Mouse (Mus musculus): Measurements from ENCODE around the gene Lrrc26.

The Lrrc26 gene

DNA sequence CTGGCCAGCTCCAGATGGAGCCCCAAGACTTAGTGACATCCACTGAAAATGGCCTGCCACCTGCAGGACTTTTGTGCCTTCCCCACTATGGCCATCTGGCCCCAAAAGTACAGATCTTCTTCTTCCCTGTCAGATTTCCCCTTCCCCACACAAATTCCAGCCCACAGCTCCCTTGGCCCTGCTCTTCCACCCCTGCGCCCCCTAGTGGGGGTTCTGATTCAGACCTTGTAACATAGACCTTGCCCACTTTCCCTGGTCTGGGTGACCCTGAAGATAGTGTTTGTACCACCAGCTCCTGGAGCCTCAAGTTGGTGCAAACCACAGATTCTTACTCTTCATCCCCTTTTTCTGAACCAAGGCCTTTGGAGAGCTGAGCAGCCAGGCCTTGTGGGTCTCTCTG lies 3.1 kb downstream of the Lrrc26 start:
- peak; percentile 64 to 70 for DNase-seq (ENCODE audit: low read depth in 2 of 2, low spot score in 2 of 2)

DNA sequence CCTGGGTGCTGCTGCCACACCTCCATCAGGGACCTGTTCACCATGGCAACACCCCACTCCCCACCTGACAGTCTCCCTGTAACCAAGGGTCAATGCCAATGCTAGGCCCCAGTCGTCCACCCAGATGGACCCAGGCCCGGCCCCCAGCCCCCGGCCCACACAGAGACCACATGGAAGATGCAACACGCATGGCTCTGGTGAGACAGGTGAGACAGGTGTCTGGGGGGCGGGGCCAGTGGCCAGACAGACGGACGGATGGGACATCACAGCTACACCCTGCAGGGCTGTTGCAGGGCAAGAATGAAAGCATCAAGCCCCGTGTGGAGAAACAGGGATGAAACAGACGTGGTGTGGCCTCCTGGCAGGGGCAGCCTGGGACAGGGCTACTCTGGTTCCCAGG lies 4.0 kb downstream of the Lrrc26 start:
- no peak for DNase-seq (ENCODE audit: low read depth in 2 of 2, low spot score in 2 of 2)

DNA sequence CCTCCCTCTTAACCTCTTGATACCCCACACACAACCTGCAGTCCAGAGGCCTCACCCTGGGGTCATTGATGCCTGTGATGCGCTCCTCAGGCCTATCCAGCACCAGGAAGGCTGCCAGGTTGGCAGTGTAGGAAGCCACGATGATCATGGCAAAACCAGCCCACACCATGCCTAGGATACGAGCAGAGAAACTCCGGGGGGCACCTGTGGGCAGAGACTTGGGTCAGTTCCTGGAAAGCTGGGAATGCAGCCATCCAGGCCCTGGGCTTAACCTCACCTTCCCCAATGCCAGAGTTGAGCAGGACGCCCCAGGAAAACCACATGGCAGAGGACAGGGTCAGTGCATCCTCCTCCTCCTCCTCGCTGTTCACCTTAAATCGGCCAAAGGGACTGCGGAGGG lies 7.4 kb downstream of the Lrrc26 start:
- DNase-seq (ENCODE audit: low read depth in 2 of 2, low spot score in 2 of 2): no peak

DNA sequence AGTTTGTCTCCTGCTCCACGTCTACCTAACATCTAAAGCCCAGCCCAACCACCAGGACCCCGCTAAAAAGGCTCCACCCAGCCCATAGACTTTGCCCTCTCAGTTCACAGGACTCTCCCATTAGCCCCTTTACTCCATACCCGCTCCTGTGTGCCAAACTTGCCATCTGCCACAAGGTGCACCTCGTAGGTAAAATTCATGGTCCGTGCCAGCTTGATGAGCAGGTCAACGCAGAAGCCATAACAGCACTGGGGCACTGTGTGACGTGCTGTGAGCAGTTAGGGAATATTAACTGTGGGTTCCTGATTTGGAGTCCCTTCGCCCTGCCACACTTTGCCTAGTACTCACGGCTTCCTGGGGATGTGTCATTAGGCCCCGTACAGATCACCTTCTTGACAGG lies 8.3 kb downstream of the Lrrc26 start:
- no peak for DNase-seq (ENCODE audit: low read depth in 2 of 2, low spot score in 2 of 2)

DNA sequence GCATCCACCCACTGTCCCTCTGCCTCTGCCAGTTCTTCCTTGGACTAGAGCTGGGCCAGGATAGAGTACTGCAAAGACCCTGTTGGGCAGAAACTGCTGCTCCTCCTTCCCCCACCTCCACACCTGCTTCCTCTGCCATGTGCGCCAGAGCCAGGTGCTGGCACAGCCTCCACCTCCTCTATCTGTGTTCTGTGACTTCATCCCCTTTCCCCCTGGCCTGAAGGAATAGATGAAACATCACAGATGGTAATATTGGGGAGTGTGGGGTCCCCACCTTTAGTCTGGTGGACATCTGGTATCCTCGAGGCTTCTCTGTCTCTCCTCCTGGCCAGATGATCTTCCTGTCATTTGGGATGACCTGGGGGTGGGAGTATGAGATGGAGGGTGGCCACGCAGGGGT lies 13.7 kb downstream of the Lrrc26 start:
- no peak for DNase-seq (ENCODE audit: low read depth in 2 of 2, low spot score in 2 of 2)

DNA sequence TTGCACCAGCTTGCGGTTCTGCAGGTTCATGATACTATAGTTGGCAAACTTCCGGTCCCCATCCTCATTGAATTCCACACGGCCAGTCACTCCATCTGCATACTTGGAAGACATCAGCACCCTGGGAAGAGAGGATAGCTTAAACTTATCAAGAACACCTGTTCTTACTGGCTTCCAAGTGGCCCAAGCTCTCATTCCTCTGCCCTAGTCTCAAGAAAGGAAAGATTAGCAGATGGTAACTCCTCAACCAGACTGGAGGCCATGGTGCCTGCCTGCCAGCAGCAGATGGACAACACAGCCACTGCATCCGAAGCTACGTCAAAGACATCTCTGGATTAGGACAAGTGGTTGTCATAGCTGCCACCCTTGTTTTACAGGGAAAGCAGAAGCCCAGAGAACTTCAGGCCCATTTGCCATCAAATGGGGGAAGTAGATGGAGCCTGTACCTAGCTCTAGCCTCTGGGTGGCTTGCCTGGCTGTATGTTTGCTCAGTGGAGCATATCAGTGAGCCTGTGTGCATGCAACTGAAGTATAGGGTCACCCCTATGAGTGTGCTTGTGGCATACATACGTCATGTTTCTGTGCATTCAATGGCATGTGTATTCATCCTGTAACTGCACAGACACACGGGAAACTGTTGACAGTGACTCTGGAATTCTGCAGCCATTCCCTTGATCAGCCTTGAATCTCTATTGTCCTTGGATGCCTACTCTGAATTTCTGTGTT lies 14.4 kb downstream of the Lrrc26 start:
- DNase-seq (ENCODE audit: low read depth in 2 of 2, low spot score in 2 of 2): no peak

DNA sequence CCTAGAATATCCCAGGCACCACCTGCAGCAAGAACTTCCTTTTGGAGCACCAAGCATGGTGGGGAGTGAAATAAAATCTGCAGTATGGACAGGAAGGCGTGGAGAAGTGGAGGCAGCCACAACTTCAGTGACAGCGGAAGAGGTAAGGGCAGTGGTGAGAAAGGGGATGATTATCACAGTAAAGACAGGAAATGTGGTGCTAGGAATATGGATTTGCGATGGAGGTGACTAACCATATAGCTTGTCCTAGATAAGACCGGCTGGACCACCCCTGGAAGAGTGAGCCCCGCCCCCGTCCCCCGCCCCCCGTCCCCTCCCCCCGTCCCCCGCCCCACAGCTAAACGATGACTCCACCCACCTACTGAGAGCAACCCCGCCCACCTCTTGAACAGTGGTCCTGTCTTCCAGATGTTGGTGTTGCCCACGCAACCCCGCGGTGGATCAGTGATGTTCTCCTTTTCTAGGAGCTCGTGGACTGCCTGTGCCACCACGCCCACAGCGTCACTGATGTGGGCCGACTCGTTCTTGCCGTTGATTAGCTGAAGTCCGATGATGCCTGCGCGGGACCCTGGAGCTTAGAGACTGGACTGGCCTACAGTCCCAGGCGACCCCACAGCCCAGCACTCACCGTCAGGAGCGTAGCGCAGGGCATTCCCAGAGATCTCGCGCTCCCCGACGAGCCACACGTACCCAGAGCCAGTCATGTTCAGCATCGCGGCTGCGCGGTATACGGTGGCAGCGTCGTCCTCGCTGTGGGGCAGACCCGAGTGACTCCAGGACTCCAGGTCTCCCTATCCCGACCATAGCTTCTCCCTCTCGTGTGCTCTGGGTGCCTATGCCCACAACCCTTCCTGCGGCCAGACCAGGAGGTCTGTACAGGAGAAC lies 15.2 kb downstream of the Lrrc26 start:
- DNase-seq (ENCODE audit: low read depth in 2 of 2, low spot score in 2 of 2): no peak

DNA sequence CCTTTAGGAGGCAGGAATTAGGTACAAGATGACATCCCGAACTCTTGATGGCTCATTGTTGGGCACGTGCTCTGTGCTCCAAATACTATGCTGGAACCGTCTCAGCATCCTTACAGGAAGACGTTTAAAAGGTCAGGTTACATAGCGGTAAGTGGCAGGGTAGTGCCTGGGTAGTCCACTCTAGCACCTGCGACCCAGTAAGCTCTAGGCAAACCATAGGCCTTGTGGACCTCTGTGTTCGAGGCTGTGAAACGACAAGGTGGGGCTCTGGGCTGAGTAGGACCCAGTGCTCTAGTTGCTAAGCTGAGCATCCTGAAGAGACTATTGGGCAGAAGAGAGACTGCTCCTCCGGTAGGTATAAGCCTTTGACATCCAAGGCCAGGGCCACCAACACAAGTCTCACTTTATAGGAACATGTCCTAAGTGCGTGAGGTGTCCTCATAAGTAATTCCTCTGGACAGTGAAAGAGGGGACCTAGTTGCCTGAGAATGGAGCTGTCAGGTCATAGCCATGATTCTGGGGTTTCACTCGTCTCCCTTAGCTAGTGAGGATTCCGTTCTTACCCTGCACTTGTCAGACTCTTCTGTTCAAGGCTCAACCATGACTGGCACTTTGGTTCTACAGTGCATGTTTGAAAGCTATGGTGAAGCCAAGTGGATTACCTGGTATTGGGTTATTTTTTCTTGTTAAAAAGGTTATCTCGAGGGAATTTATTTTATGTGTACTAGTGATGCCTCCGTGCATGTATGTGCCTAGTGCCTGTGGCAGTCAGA lies 16.1 kb downstream of the Lrrc26 start:
- DNase-seq (ENCODE audit: low read depth in 2 of 2, low spot score in 2 of 2): no peak

DNA sequence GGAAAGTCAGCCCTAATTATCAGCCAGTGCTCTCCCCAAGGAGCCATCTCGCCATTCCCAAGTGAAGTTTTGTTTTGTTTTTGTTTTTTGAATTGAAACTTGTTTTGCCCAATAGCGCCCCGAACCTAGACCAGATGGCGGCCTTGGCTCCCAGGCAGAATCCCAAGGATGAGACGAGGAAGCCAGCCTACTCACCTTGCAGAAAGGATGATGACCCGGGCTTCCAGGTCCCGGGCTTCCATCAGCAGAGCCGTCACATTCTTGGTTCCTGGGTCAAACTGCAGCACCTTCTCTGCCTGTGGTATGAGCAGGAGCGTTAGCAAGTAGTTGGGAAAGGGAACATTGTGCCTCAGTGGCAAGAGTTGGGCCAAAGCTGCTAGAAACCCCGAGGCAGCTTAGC lies 20.5 kb downstream of the Lrrc26 start:
- no peak for DNase-seq (ENCODE audit: low read depth in 2 of 2, low spot score in 2 of 2)

DNA sequence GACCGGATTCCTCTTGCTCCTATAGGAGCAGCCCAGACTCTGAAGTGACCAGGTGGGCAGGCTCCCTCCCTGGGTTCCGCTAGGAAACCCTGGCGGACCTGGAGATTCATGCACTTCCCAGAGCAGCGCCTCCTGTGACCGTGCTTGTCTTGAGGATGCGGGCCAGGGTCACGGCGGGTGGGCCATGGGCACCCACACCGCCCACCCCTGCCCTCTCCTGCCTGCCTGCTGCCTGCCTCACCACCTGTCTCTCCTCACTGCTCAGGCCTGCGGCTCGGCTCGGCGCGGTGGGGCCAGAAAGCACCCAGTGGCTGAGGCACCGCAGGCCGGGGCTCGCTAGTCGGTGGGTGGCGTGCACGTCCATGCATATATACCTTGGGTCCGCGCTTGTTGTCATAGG lies 21.3 kb downstream of the Lrrc26 start:
- DNase-seq (ENCODE audit: low read depth in 2 of 2, low spot score in 2 of 2): no peak

DNA sequence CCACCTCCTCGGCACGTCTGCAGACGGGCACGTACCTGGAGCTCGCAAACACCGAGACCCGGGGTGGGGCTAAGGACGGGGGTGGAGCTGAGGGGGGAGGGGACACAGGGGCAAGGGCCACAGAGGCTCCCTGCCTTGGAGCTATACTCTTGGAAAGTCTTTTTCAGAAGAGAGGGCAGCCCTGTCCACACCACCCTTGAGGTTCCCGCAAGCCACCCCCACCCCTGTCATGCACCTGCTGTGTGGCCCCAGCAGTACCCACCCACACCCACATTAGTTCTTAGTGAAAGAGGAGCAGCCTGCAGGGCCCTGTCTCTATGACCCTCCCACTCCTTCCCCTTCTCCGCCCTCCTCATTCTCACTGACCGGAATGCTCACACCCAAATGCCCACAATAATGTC lies 21.8 kb downstream of the Lrrc26 start:
- no peak for DNase-seq (ENCODE audit: low read depth in 2 of 2, low spot score in 2 of 2)

DNA sequence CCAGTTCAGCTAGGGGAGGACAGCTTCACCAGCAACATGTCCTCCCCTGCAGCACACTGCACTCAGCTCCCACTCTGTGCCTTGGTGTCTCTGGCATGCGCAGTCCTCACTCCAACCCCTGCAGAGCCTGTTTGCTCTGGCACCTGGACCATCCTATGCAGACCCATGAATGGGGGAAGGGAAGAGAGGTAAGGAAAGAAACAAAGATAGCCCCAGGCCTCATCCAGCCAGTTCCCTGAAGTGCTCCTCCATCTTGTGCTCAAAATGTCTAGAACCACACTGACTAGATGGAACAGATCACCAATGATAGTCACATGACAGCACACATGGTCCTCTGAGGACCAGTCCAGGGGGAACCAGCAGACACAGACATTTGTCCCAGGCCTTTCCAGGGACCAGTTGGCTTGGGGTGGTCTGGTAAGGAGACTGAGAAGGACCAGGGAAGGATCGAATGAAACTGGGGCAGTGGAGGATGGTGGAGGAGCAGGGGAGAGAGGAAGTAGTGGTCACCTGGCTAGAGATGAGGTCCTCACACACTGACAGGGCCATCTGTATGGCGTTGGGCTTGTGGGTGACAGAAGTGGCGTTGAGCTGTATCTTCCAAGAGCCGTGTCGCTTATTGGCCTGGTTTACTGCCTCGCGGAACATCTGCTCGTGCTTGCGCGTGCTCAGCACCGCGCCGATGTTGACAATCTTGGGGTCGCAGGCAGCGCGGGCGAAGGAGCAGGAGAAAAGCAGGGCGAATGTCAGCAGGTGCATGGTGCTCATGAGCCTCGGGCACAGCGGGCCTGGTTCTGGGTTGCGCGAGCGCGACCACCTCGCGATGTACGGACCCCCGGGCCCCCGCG lies 28.6 kb downstream of the Lrrc26 start:
- no peak for DNase-seq (ENCODE audit: low read depth in 2 of 2, low spot score in 2 of 2)

DNA sequence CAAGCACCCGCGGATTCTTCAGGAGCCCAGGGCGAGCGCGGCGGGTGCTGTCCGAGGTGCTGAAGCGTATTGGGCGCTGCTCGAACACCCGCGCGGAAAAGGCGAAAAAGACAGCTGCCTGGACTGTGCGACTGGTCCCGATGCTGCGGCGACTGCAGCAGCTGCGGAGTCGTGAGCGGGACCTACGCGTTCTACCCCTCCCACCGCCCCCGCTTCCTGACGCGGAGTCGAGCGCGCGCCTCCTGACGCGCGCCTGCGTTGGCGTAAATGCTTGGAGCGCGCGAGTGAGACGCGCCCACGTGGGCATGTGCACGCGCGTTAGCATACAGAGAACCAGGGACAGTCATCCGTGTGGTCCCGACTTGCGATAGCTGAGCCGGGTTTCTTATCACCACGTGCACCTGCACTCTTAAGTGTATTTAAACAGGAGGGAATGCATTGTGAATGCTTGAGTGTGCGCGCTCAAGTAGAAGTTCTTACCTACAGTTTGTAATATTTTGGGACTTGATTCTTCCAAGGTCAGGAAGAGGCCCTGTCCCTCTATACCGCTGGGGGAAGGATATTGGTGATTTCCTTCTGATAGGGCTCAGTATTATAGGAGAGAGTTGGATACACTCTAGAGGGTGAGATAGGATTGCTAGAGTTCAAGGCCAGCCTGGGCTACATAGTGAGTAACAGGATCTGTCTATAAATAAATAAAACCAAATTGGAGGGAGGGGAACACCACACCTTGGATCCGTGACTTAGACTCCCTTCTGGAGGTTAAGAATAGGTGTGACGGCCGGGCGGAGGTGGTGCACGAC lies 29.5 kb downstream of the Lrrc26 start, which contains the start of gene Grin1:
Gene Grin1 (minus strand): TSS at position 217 of the 803 bp plus-strand sequence.
- peak in 1 of 2 experiments; percentile 17 for DNase-seq (ENCODE audit: low read depth in 2 of 2, low spot score in 2 of 2)

DNA sequence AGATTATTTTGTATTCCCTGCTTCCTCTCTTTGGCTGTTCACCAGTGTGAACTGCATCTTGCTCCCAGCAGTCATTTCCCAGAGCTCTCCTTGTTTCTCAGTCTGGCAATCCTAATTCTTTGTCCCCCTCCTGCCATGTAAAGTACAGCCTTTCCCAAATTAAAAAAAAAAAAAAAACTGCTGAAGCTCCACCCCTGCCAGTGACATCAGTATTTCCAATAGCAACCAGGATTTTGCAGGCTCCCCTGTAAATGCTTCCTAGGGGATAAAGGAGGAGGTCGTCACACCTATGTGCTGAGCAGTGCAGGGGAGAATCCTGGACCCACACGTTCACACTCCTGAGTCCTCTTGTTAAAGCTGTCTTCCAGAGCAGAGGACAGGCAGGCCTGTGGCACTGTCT lies 30.4 kb downstream of the Lrrc26 start:
- DNase-seq (ENCODE audit: low read depth in 2 of 2, low spot score in 2 of 2): no peak

DNA sequence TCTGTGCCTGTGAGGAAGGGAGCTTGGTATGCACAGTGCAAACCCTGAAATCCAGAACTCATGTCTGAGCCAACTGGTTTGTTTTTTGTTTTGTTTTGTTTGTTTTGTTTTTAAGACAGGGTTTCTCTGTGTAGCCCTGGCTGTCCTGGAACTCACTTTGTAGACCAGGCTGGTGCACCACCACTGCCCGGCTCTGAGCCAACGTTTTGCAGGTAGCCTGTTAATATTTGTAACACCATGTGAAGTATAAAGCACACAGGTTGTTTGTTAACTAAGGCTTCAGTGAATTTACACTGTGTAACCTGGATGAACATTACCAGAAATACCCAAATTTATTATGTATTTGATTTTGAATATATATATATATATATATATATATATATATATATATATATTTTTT lies 36.3 kb downstream of the Lrrc26 start:
- DNase-seq (ENCODE audit: low read depth in 2 of 2, low spot score in 2 of 2): no peak

DNA sequence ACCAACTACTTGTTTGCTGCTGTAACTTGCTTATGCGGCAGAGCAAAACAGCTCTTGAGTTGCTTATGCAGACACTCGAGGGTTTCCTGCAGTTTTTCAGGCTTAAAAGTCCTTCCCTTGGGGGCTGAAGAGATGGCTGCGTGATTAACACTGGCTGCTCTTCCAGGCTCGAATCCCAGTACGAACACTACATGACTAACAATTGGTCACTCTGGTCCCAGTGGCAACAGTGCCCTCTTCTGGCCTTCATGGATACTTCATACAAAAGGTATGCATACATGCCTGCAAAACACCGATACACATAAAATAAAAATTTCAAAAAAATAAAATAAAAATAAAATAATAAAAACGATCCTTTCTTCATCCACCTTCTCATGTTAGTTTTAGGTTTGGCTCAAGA lies 38.7 kb downstream of the Lrrc26 start:
- no peak for DNase-seq (ENCODE audit: low read depth in 2 of 2, low spot score in 2 of 2)

DNA sequence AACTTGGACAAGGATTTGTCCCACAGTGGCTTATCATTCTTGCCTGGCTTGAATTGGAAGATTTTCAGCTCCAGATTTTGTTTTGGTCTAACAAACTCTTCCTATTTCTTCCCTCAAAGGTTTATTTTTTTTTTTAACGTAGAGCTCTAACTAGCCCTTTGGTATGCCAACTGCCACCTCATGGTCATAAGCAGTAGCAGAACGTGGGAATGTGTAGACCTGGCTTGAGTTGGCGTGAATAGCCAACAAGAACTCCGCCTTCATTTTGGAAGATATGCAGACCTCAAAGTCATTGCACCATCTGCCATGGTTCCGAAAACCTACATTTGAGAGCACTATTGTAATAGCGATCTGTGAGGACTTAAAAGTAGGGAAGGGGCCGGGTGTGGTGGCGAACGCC lies 41.8 kb downstream of the Lrrc26 start:
- no peak for DNase-seq (ENCODE audit: low read depth in 2 of 2, low spot score in 2 of 2)

DNA sequence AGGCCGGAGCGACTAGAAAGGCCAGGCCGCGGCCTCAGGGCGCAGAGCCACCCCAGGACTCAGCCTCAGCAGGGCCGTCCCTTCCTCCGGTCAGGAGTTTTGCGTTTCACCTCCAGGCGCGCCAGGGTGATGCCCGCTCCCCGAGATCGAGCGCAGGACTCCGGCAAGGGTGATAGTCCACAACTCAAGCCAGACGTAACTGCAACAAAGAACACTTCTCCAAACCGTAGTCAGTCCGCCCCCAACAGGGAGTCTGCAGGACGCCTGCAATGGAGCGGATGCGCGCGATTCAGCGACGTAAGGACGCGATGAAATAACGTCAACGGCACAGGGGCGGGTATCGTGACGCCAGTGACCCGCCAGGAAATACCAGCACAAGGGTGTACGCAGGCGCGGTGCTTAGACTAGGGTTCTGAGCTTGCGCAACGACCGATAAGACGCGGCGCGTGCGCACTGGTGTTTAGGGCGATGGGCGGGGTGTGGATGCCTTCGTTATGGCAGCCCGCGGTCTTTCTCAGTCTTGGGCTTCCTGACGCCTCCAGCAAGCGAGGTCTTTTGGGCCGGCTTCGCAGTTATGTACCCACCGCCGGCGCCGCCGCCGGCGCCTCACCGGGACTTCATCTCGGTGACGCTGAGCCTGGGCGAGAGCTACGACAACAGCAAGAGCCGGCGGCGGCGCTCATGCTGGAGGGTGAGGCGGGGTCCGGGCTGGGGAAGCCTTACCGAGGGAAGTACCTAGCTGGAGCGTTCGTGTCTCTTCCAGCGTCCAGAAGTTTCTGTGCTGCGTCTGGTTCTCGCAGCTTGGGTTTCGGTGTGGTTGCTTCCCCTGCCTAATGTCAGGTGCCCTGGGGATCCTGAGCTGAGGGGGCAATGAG lies 42.8 kb downstream of the Lrrc26 start, which contains the start of gene Man1b1:
Gene Man1b1 (plus strand): TSS at position 53 of the 875 bp plus-strand sequence.
- DNase-seq (ENCODE audit: low read depth in 2 of 2, low spot score in 2 of 2): peak; percentile 99

DNA sequence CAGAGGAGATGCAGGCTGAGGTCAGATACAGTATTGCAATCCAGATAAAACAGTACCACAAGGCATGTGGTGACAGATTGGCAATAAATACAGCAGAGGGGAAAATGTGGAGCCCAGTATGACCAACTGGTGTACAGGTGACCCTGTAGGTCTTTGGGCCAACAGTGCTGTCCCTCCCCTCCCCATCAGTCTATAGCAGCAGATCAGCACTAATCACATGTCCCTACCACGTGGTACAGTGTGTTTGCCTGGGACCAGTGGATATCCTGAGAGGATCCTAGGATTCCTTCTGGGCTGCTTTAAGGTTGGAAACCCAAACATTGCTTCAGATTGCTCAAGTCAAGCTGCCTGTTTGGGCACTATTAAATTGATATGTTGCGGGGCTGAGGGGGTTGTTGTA lies 43.9 kb downstream of the Lrrc26 start:
- no peak for DNase-seq (ENCODE audit: low read depth in 2 of 2, low spot score in 2 of 2)
